Mouse (Mus musculus): ENCODE results near the gene Tmem221. TPM values are rescaled to one million over a fixed set of nuclear protein-coding genes. Genes with fewer than 3 reads are reported as not detected.
"Not testable (repeated sequence)": the region's sequence is repeated elsewhere in the genome, so short reads cannot be mapped to it uniquely, and the experiment has no call there.

Tmem221 gene
- polyA plus RNA-seq, 1 experiment: 1.3 TPM

DNA sequence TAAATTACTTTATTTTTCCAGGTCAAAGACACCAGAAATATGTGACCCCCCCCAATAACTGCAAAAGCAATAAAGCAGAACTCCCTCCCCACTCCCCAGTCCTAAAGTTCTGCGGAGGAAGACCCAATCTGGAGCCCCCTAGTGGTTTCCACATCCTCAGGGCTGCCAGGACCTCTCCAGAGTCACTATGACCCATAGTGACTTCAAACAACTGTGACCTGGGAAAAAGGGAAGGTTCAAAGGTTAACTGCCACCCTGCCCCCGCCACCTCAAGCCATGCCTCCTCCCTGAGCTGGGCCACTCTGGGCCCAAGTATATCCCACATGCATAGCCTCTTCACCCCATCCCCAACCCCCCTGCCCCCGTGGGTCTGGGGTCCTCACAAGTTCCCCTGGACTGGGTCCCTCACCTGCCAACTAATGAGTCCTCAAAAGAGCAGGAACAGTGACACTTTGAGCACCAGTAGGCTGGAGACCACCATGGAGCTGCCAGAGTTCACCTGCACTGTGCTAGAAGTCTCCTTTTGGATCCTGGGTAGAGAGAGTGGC lies 24.3 kb downstream of the Tmem221 start:
- no peaks in the 10 kb centered on the region for H3K27me3 ChIP-seq (replicated peaks)
- peaks cover 71% of the 10 kb centered on the region for H3K4me1 ChIP-seq
- TF ChIP-seq FLI1 (IDR thresholded peaks at IDR 0.05; ENCODE audit: low read length) (no peak), GATA1 (IDR thresholded peaks at IDR 0.05; ENCODE audit: borderline replicate concordance, low read length) (no peak)
- no peak overlapping the region for H3K4me3 ChIP-seq (replicated peaks)
- H3K36me3 ChIP-seq (replicated peaks; ENCODE audit: low read length): peaks cover 12% of the 10 kb centered on the region
- H3K9me3 ChIP-seq: no peaks in the 10 kb centered on the region

DNA sequence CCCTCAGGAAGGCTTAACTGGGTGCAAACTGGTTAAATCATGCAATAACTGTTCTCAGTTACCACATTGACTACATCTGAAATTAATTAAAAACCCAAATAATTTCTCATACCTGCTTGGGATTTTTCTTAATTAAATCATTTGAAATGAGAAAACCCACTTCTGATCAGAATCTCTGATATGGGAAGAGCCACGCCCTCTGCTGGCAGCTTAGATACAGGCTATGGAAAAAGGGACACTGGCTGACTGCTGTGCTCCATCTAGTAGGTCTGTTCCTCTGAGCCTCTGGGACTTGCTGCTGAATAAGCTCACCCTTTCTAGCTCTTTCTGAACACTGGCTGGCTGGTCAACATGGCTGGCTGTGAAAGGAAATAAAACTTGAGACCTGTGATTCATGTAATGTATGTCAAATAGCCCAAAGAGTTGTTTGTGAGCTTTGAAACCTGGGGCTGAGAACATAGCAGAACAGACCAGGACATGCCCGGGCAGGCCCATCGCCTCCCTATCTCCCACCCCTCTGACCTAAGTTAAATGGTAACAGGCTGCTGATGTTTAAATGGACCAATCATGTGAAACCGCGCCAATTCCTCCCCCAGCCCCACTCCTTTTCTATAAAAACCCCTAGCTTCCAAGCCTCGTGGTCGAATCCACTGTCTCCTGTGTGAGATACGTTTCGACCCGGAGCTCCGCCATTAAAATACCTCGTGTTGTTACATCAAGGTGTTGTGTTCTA lies 27.8 kb downstream of the Tmem221 start:
- H3K4me3 ChIP-seq (replicated peaks); H3K9me3 ChIP-seq; H3K27me3 ChIP-seq (replicated peaks): not testable (repeated sequence)
- Histone ChIP-seq H3K36me3 (replicated peaks; ENCODE audit: low read length) (peaks cover 12% of the 10 kb centered on the region), H3K4me1 (peaks cover 70% of the 10 kb centered on the region)

DNA sequence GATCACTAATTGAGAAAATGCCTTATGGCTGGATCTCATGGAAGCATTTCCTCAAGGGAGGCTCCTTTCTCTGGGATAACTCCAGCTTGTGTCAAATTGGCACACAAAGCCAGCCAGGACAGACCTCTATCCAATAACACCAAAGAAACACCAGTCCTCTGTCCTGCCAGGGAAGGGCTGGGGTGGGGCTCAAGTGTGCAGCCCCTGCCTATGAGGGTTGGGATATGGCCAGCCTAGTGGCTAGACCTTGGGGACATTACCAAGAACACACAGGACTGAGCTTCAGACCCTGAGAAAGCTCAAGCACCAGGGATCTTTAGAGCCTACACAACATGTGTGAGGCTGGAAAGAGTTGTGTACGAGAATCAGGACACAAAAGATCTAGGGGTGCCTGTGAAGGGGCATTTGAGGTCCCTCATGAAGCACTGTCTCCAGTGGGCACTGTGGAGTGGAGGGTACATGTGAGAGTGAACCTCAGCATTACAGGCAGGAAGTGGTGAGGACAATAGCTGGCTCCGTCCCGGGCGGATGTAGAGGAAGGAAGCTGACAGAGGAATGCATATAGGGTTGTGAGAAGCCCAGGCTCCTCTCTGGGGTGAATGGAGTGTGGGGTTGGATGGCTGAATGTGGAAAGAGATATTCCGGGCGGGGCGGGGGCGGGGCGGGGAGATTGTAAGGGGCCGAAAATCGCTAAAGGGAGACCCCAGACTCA lies 30.2 kb downstream of the Tmem221 start:
- H3K27me3 ChIP-seq (replicated peaks): peaks cover 9% of the 10 kb centered on the region
- H3K9me3 ChIP-seq: no peaks in the 10 kb centered on the region
- H3K4me3 ChIP-seq (replicated peaks): peak overlapping the region; percentile 78
- H3K4me1 ChIP-seq: peaks cover 65% of the 10 kb centered on the region
- no peak for TF ChIP-seq FLI1 (IDR thresholded peaks at IDR 0.05; ENCODE audit: low read length)
- no peak for TF ChIP-seq GATA1 (IDR thresholded peaks at IDR 0.05; ENCODE audit: borderline replicate concordance, low read length)
- H3K36me3 ChIP-seq (replicated peaks; ENCODE audit: low read length): no peaks in the 10 kb centered on the region

GRCm38 (mm10) chr8:71527162-71527870 lies 31.4 kb downstream of the Tmem221 start:
- Histone ChIP-seq H3K4me3 (replicated peaks) (peak overlapping the region; percentile 43), H3K4me1 (peaks cover 61% of the 10 kb centered on the region), H3K9me3 (no peaks in the 10 kb centered on the region), H3K27me3 (replicated peaks) (peaks cover 14% of the 10 kb centered on the region), H3K36me3 (replicated peaks; ENCODE audit: low read length) (no peaks in the 10 kb centered on the region)
- TF ChIP-seq GATA1 (IDR thresholded peaks at IDR 0.05; ENCODE audit: borderline replicate concordance, low read length): no peak
- TF ChIP-seq FLI1 (IDR thresholded peaks at IDR 0.05; ENCODE audit: low read length): no peak

GRCm38 (mm10) chr8:71526272-71526671 lies 32.4 kb downstream of the Tmem221 start:
- H3K9me3 ChIP-seq: no peaks in the 10 kb centered on the region
- no peak for TF ChIP-seq GATA1 (IDR thresholded peaks at IDR 0.05; ENCODE audit: borderline replicate concordance, low read length)
- TF ChIP-seq FLI1 (IDR thresholded peaks at IDR 0.05; ENCODE audit: low read length): no peak
- peaks cover 72% of the 10 kb centered on the region for H3K4me1 ChIP-seq
- no peaks in the 10 kb centered on the region for H3K36me3 ChIP-seq (replicated peaks; ENCODE audit: low read length)
- peaks cover 14% of the 10 kb centered on the region for H3K27me3 ChIP-seq (replicated peaks)
- no peak overlapping the region for H3K4me3 ChIP-seq (replicated peaks)

DNA sequence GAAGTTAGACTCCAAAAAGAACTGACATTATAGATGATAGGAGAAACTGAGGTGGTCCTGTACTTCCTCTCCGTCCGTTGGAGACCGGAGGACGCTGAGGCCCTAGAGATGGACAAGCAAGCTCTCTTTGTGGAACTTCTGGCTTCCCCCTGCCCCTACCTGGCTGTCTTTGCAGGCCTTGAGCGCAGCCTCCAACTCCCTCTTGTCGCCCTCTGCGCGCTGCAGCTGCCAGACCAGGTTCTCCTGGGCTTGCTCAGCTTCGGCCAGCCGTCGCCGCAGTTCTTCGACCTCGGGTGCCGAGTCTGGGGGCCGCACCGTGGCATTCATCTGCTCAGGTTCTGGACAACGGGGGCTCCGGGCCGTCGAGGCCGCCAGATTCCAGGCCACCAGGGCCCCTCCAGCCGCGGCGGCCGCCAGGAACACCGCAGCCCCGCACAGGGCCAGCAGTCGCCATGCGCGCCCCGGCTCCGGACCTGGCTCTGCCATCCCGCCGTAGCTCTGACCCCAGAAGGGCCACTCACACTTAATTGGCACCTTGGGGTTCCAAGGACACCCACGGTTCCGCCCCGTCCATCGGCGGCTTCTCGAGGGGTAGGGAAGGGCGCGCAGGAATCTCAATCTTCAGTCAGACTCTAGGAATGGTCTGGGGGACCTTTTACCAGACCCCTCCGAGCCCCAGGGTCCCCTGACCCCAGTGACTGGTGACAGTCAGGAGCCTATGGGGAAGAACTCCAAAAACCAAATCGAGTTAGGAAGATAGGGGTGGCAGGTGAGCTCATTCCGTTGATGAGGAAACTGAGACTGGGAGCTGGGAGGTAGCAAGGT lies 33.2 kb downstream of the Tmem221 start, which contains the start of gene Ccdc194:
Ccdc194 (minus strand) TSS at position 486 of the 825 bp plus-strand sequence.
- Histone ChIP-seq H3K27me3 (replicated peaks) (peaks cover 16% of the 10 kb centered on the region), H3K4me1 (peaks cover 71% of the 10 kb centered on the region), H3K9me3 (no peaks in the 10 kb centered on the region), H3K4me3 (replicated peaks) (no peak within 1 kb of the TSS), H3K36me3 (replicated peaks; ENCODE audit: low read length) (no peaks in the 10 kb centered on the region)
- TF ChIP-seq GATA1 (IDR thresholded peaks at IDR 0.05; ENCODE audit: borderline replicate concordance, low read length) (no peak), FLI1 (IDR thresholded peaks at IDR 0.05; ENCODE audit: low read length) (no peak)

DNA sequence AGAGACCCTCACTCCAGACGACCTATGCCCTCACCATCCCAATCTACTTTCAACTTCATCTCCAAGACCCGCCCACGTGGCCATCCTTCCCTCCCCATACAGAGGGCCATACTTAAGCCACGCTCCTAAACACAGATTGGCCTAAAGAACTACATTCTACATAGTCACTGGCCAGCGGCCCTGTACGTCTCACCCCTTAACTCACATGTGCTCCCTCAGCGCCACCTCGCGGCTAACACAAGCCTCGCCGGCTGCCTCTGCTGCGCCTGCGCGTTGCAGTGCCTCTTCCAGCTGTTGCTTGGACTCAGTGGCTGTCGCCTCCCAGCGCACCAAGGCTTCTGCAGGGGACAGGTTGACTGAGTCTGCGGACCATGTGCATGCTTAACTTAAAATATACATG lies 37.0 kb downstream of the Tmem221 start:
- no peak for TF ChIP-seq GATA1 (IDR thresholded peaks at IDR 0.05; ENCODE audit: borderline replicate concordance, low read length)
- no peak for TF ChIP-seq FLI1 (IDR thresholded peaks at IDR 0.05; ENCODE audit: low read length)
- no peaks in the 10 kb centered on the region for H3K9me3 ChIP-seq
- peaks cover 43% of the 10 kb centered on the region for H3K4me1 ChIP-seq
- H3K4me3 ChIP-seq (replicated peaks): peak overlapping the region; percentile 64
- H3K27me3 ChIP-seq (replicated peaks): peaks cover 24% of the 10 kb centered on the region
- no peaks in the 10 kb centered on the region for H3K36me3 ChIP-seq (replicated peaks; ENCODE audit: low read length)

DNA sequence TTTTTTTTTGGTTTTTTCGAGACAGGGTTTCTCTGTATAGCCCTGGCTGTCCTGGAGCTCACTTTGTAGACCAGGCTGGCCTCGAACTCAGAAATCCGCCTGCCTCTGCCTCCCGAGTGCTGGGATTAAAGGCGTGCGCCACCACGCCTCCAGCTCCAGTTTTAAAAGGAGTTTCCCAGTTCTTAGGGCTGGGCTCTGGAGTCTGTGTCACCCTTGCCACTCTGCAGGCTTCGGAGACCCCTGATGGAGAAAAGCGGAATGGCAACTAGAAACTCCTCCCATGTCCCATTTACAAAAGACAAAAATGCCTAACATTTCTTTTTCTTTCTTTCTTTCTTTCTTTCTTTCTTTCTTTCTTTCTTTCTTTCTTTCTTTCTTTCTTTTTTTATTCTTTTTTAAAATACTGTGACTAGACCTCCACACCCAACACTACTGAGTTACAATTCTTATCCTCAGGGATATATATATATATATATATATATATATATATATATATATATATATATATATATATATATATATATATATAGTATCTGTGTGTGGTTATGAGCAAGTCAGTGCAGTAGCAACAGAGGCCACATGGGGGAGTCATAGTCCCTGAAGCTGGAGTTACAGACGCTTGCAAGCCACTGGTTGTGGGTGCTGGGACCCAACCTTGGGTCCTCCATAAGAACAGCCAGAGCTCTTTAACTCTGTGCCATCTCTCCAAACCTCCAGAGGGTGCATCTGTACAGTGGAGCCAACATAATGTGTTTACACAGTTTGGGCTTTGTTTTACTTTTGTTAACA lies 39.4 kb downstream of the Tmem221 start:
- not testable (repeated sequence) for H3K9me3 ChIP-seq; H3K36me3 ChIP-seq (replicated peaks; ENCODE audit: low read length); H3K4me3 ChIP-seq (replicated peaks)
- Histone ChIP-seq H3K4me1 (peaks cover 25% of the 10 kb centered on the region), H3K27me3 (replicated peaks) (peaks cover 15% of the 10 kb centered on the region)

DNA sequence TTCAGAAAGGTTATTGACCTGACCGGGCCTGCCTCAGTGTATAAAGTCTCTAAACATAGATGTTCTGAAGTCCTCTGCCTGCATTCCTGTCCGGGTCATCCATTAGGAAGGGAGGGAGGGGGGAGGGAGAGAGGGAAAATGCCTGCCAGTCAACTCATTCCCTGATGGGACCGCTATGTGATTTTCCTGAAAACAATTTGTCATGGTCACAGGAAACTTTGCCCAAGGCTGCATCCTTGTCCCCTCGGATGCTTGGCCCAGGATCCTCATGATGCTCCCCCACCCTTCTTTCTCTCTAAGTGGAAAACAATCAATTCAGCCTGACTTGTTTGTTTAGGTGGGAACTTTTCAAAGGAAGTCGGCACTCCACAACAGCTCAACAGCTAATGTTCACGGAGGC lies 41.9 kb downstream of the Tmem221 start:
- Histone ChIP-seq H3K4me1 (peaks cover 31% of the 10 kb centered on the region), H3K9me3 (no peaks in the 10 kb centered on the region), H3K4me3 (replicated peaks) (no peak overlapping the region), H3K36me3 (replicated peaks; ENCODE audit: low read length) (no peaks in the 10 kb centered on the region), H3K27me3 (replicated peaks) (peaks cover 12% of the 10 kb centered on the region)
- TF ChIP-seq GATA1 (IDR thresholded peaks at IDR 0.05; ENCODE audit: borderline replicate concordance, low read length): no peak
- no peak for TF ChIP-seq FLI1 (IDR thresholded peaks at IDR 0.05; ENCODE audit: low read length)
